Mouse (Mus musculus) lung, adult 2 months (tissue): ENCODE results near the gene Gdpd5. TPM values are rescaled to one million over a fixed set of nuclear protein-coding genes. Genes with fewer than 3 reads are reported as not detected.

Source experiments
- DNase-seq: peaks from one replicate; pipeline ENCODE4 v3.0.0; 2022
- H3K4me1 ChIP-seq: fragments of 200-500 bp; 2 replicates; pipeline ENCODE4 v1.6.1; 2011; ENCODE audit warnings: low read length; ENCODE audit not compliant: control insufficient read depth, insufficient read depth
- H3K4me3 ChIP-seq: fragments of 200-500 bp; replicated peaks from 2 replicates; pipeline ENCODE3; 2011; ENCODE audit warnings: low read depth, mild to moderate bottlenecking, control low read depth, low read length; ENCODE audit errors: extremely low read depth
- CTCF ChIP-seq: fragments of 200-500 bp; IDR thresholded peaks from 2 replicates; pipeline ENCODE4 v1.5.1; 2011; ENCODE audit warnings: mild to moderate bottlenecking, low read length, control low read depth; ENCODE audit not compliant: insufficient read depth
- POLR2A ChIP-seq: fragments of 200-500 bp; IDR thresholded peaks from 2 replicates; pipeline ENCODE4 v1.6.1; 2011; ENCODE audit warnings: low read depth, mild to moderate bottlenecking, control low read depth, low read length, borderline replicate concordance; ENCODE audit errors: extremely low read depth
- WGBS: fragments of 180-500 bp; shearing (Covaris S2); methylation state at CpG from one replicate; pipeline ENCODE4 v1.1.7; 2018; 5-methylcytosine and 5-hydroxymethylcytosine counted together
- polyA plus RNA-seq: library from polyadenylated mRNA; depleted of rRNA; stranded (reverse); fragments of >200 nt; gene quantifications from 2 replicates; pipeline ENCODE4 v1.2.3, GENCODE M21; 2012

Gdpd5 gene
- polyA plus RNA-seq, 1 experiment = 27.2 TPM

- DNase-seq = no peak
- no peak for TF ChIP-seq POLR2A
- no peak for TF ChIP-seq CTCF
- WGBS = 76% methylated on average over 7 of the region's 7 CpGs
- Histone ChIP-seq H3K4me3 (no peak overlapping the region), H3K4me1 (peaks cover 5% of the 10 kb centered on the region)
These were observed 22.0 kb downstream of the Gdpd5 start for GRCm38 (mm10) chr7:99403254-99403653.

GRCm38 (mm10) chr7:99404031-99404735, 23.0 kb downstream of the Gdpd5 start:
- H3K4me3 ChIP-seq = no peak overlapping the region
- DNase-seq = no peak
- peaks cover 5% of the 10 kb centered on the region for H3K4me1 ChIP-seq
- TF ChIP-seq POLR2A (no peak), CTCF (no peak)
- WGBS = 76% methylated on average over 12 of the region's 12 CpGs

GRCm38 (mm10) chr7:99405386-99406155, 24.4 kb downstream of the Gdpd5 start:
- TF ChIP-seq POLR2A (no peak), CTCF (no peak)
- Histone ChIP-seq H3K4me1 (peaks cover 9% of the 10 kb centered on the region), H3K4me3 (no peak overlapping the region)
- 71% methylated on average over 8 of the region's 8 CpGs for WGBS
- DNase-seq = no peak

GRCm38 (mm10) chr7:99407598-99407997, 26.4 kb downstream of the Gdpd5 start:
- 56% methylated on average over 2 of the region's 2 CpGs for WGBS
- Histone ChIP-seq H3K4me1 (peaks cover 7% of the 10 kb centered on the region), H3K4me3 (no peak overlapping the region)
- no peak for TF ChIP-seq CTCF
- TF ChIP-seq POLR2A = no peak
- DNase-seq = no peak

- DNase-seq = no peak
- WGBS = 56% methylated on average over 8 of the region's 8 CpGs
These were observed 28.4 kb downstream of the Gdpd5 start for GRCm38 (mm10) chr7:99409441-99410222.

GRCm38 (mm10) chr7:99410315-99410714, 29.1 kb downstream of the Gdpd5 start:
- TF ChIP-seq POLR2A (no peak), CTCF (no peak)
- no peak for DNase-seq
- Histone ChIP-seq H3K4me1 (peaks cover 12% of the 10 kb centered on the region), H3K4me3 (no peak overlapping the region)
- 61% methylated on average over 9 of the region's 9 CpGs for WGBS

More at GRCm38 (mm10) chr7:99409441-99410222, 28.4 kb downstream of the Gdpd5 start:
- peaks cover 9% of the 10 kb centered on the region for H3K4me1 ChIP-seq
- H3K4me3 ChIP-seq = no peak overlapping the region
- no peak for TF ChIP-seq POLR2A

- no peak for DNase-seq
- H3K4me3 ChIP-seq = no peak overlapping the region
- TF ChIP-seq POLR2A = no peak
- peaks cover 12% of the 10 kb centered on the region for H3K4me1 ChIP-seq
- WGBS = 71% methylated on average over 6 of the region's 6 CpGs
These were observed 30.0 kb downstream of the Gdpd5 start for GRCm38 (mm10) chr7:99411047-99411779.

GRCm38 (mm10) chr7:99415045-99415444, 33.8 kb downstream of the Gdpd5 start:
- peaks cover 6% of the 10 kb centered on the region for H3K4me1 ChIP-seq
- H3K4me3 ChIP-seq = no peak overlapping the region
- no peak for DNase-seq
- TF ChIP-seq POLR2A (no peak), CTCF (no peak)
- WGBS = 28% methylated on average over 4 of the region's 4 CpGs

GRCm38 (mm10) chr7:99419311-99419710, 38.1 kb downstream of the Gdpd5 start:
- TF ChIP-seq CTCF = no peak
- TF ChIP-seq POLR2A = no peak
- DNase-seq = no peak
- 75% methylated on average over 3 of the region's 3 CpGs for WGBS
- peaks cover 5% of the 10 kb centered on the region; the same call in 1 of the 2 replicates for H3K4me1 ChIP-seq
- H3K4me3 ChIP-seq = no peak overlapping the region
